Mouse (Mus musculus) heart, adult 2 months (tissue): Measurements from ENCODE around the gene Plekhj1. TPM values are rescaled to one million over a fixed set of nuclear protein-coding genes. Genes with fewer than 3 reads are reported as not detected.

ENCODE experiments used
- DNase-seq, 2 experiments: peaks; one replicate each; pipeline ENCODE4 v3.0.0; 2021
- H3K27ac ChIP-seq: fragments of 200-600 bp; 2 replicates; pipeline ENCODE4 v1.8.1; 2022
- H3K27me3 ChIP-seq: fragments of 200-500 bp; 2 replicates; pipeline ENCODE4 v1.6.1; 2012; ENCODE audit warnings: mild to moderate bottlenecking, low read length, inconsistent platforms, mixed read lengths; ENCODE audit not compliant: control insufficient read depth, insufficient read depth
- H3K36me3 ChIP-seq: fragments of 200-500 bp; 2 replicates; pipeline ENCODE4 v1.6.1; 2012; ENCODE audit warnings: low read length, inconsistent platforms; ENCODE audit not compliant: control insufficient read depth, insufficient read depth
- H3K4me1 ChIP-seq: fragments of 200-500 bp; 2 replicates; pipeline ENCODE4 v1.6.1; 2011; ENCODE audit warnings: low read length; ENCODE audit not compliant: control insufficient read depth, insufficient read depth
- H3K4me3 ChIP-seq: fragments of 200-600 bp; 2 replicates; pipeline ENCODE4 v1.8.1; 2022
- H3K79me2 ChIP-seq: fragments of 200-500 bp; replicated peaks from 2 replicates; pipeline ENCODE4 v1.6.1; 2012; ENCODE audit warnings: mild to moderate bottlenecking, inconsistent platforms, low read length, moderate library complexity, mixed read lengths; ENCODE audit not compliant: control insufficient read depth, insufficient read depth
- H3K9ac ChIP-seq: fragments of 200-500 bp; 2 replicates; pipeline ENCODE4 v1.6.1; 2012; ENCODE audit warnings: low read depth, mild to moderate bottlenecking, control low read depth, inconsistent platforms, low read length, mixed read lengths
- CTCF ChIP-seq: fragments of 200-600 bp; IDR thresholded peaks from 2 replicates; pipeline ENCODE4 v1.8.1; 2022; ENCODE audit warnings: antibody characterized with exemption, mild to moderate bottlenecking, moderate library complexity
- EP300 ChIP-seq: fragments of 200-500 bp; IDR thresholded peaks from 2 replicates; pipeline ENCODE4 v1.6.1; 2011; ENCODE audit warnings: low read depth, low read length, control low read depth; ENCODE audit not compliant: insufficient read depth
- POLR2A ChIP-seq: fragments of 200-500 bp; IDR thresholded peaks from 2 replicates; pipeline ENCODE4 v1.6.1; 2011; ENCODE audit warnings: mild to moderate bottlenecking, low read depth, low read length, control low read depth; ENCODE audit not compliant: insufficient read depth
- WGBS: fragments of 180-500 bp; shearing (Covaris S2); methylation state at CpG from one replicate; pipeline ENCODE4 v1.1.7; 2018; 5-methylcytosine and 5-hydroxymethylcytosine counted together
- intact Hi-C: fragments of 180-260 bp; cut with DNase I; formaldehyde crosslinking; loops from one replicate; pipeline ENCODE4 v1.15.1; 2025
- long read RNA-seq: library from polyadenylated mRNA; stranded (forward); transcript quantifications from one replicate; pipeline ENCODE4 v2.0.0, GENCODE M21; 2021
- polyA plus RNA-seq: library from polyadenylated mRNA; depleted of rRNA; stranded (reverse); fragments of >200 nt; gene quantifications from 2 replicates; pipeline ENCODE4 v1.2.3, GENCODE M21; 2012; rRNA removed
- total RNA-seq, 2 experiments: library from RNA; stranded (reverse); gene quantifications; 2 replicates each; pipeline ENCODE4 v1.2.3; 2021

Gene Plekhj1
- total RNA-seq (10 to 100 TPM; 29.7 to 33.0 TPM), polyA plus RNA-seq (28.9 and 33.2 TPM in 2 replicates)
- long read RNA-seq, transcript Plekhj1-201 (6 exons, 1,260 nt) = major isoform, 20 of 36 reads
- long read RNA-seq, partial matches to known transcripts = 1 of 36 reads
- long read RNA-seq, other reads (novel, unspliced or antisense) = 15 of 36 reads

- peak; percentile 6; the same call in 1 of the 2 replicates for TF ChIP-seq CTCF
- TF ChIP-seq POLR2A = peak; percentile 93
- no peak; the same call in 1 of the 2 replicates for TF ChIP-seq EP300
- peak; percentile 96 to 98 for DNase-seq
- Histone ChIP-seq H3K36me3 (no peaks in the 10 kb centered on the region), H3K79me2 (peaks cover 6% of the 10 kb centered on the region), H3K27ac (peak within 1 kb of the TSS; percentile 99), H3K9ac (peak within 1 kb of the TSS; percentile 97), H3K4me1 (peaks cover 9% of the 10 kb centered on the region), H3K4me3 (peak within 1 kb of the TSS; percentile 100), H3K27me3 (no peaks in the 10 kb centered on the region)
- intact Hi-C loops = loop anchor here (2.0 kb wide), 1 partner anchor 28 kb away; the partner anchor contains the start of gene Oaz1
- under 1% methylated on average over 103 of the region's 104 CpGs for whole genome bisulfite sequencing
Observed at GRCm38 (mm10) chr10:80798150-80799006, at the start of gene Plekhj1, which contains the start of gene Sf3a2. Gene Plekhj1, minus strand, starts transcription at chr10:80798626. Gene Sf3a2, plus strand, starts transcription at chr10:80798198.

GRCm38 (mm10) chr10:80845732-80846131 lies 47.3 kb upstream of the Plekhj1 start:
- TF ChIP-seq EP300 (no peak), CTCF (no peak), POLR2A (no peak)
- no peak for DNase-seq
- Histone ChIP-seq H3K4me1 (no peaks in the 10 kb centered on the region; the same call in 1 of the 2 replicates), H3K27ac (no peak overlapping the region), H3K27me3 (no peaks in the 10 kb centered on the region), H3K79me2 (no peaks in the 10 kb centered on the region), H3K9ac (no peak overlapping the region), H3K36me3 (no peaks in the 10 kb centered on the region), H3K4me3 (no peak overlapping the region)
- intact Hi-C loops = no loop called here
- 59% methylated on average over 12 of the region's 12 CpGs for WGBS

DNA sequence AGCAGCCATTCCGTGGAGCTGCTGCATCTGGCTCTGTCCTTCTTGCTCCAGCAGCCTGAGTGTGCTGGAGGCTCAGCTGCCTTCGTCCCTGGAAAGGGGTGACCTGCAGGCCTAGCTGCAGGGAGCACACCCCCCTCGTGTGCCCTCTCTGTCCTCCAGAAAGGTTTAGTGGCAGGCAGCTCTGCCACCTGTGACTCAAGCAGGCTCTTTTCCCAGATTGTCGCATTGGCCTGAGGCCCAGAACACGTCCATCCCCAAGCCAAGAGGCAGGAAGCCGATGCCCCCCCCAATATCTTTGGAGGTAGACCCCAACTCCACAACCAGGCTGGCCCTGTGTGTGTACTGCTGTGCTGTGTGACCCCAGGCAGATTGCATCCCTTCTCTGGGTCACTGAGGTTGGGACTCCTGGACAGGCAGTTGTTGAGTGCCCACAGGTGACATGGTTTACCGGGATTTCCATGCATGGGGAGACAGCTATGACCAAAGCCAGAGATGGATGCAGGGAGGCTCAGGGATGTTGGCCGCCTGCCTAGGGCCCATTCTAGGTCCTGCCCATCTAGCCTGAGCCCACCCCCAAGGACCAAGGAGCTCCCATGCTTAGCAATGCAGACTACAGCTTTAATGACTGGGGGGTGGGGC lies 46.7 kb upstream of the Plekhj1 start:
- no peak for TF ChIP-seq CTCF
- TF ChIP-seq POLR2A = no peak
- TF ChIP-seq EP300 = 0 out of 2 replicates have a peak, but pooled peaks have one; percentile 39
- peak in 1 of 2 experiments; percentile 47 for DNase-seq

GRCm38 (mm10) chr10:80843931-80844547 lies 45.6 kb upstream of the Plekhj1 start, which contains the start of gene Lingo3:
Gene Lingo3, minus strand, starts transcription at chr10:80844039.
- H3K79me2 ChIP-seq = no peaks in the 10 kb centered on the region
- TF ChIP-seq EP300 (no peak), POLR2A (no peak), CTCF (no peak)
- H3K4me3 ChIP-seq = peak within 1 kb of the TSS; percentile 35
- no peaks in the 10 kb centered on the region for H3K36me3 ChIP-seq
- peak in 1 of 2 experiments; percentile 40 for DNase-seq
- H3K9ac ChIP-seq = peak within 1 kb of the TSS; percentile 42
- no peaks in the 10 kb centered on the region; the same call in 1 of the 2 replicates for H3K4me1 ChIP-seq
- no peak within 1 kb of the TSS; the same call in 1 of the 2 replicates for H3K27ac ChIP-seq
- 6% methylated on average over 51 of the region's 51 CpGs for WGBS
- no peaks in the 10 kb centered on the region for H3K27me3 ChIP-seq
- intact Hi-C loops = no loop called here

More for the DNA sequence above, 46.7 kb upstream of the Plekhj1 start:
- Histone ChIP-seq H3K79me2 (no peaks in the 10 kb centered on the region), H3K9ac (no peak overlapping the region), H3K4me3 (no peak overlapping the region), H3K27me3 (no peaks in the 10 kb centered on the region), H3K27ac (no peak overlapping the region; the same call in 1 of the 2 replicates), H3K4me1 (no peaks in the 10 kb centered on the region; the same call in 1 of the 2 replicates), H3K36me3 (no peaks in the 10 kb centered on the region)
- intact Hi-C loops = no loop called here
- 41% methylated on average over 8 of the region's 8 CpGs for WGBS

- Histone ChIP-seq H3K36me3 (no peaks in the 10 kb centered on the region), H3K27ac (no peak overlapping the region), H3K4me1 (no peaks in the 10 kb centered on the region), H3K4me3 (peak overlapping the region; percentile 35), H3K9ac (peak overlapping the region; percentile 42), H3K27me3 (no peaks in the 10 kb centered on the region), H3K79me2 (no peaks in the 10 kb centered on the region)
- WGBS = 12% methylated on average over 31 of the region's 32 CpGs
- no peak for TF ChIP-seq EP300
- no peak for TF ChIP-seq POLR2A
- no peak for TF ChIP-seq CTCF
- DNase-seq = no peak
- intact Hi-C loops = no loop called here
Observed at GRCm38 (mm10) chr10:80843087-80843930, 44.9 kb upstream of the Plekhj1 start.
